Mouse (Mus musculus) kidney, adult 2 months (tissue): ENCODE data around the gene Atp8a1.

Experiments
- CTCF ChIP-seq: fragments of 200-500 bp; conservative IDR thresholded peaks from 2 replicates; pipeline ENCODE4 v1.5.1; 2011; ENCODE audit warnings: low read depth, mild to moderate bottlenecking, control low read depth, low read length, moderate library complexity, mixed read lengths; ENCODE audit not compliant: insufficient read depth, insufficient read length
- POLR2A ChIP-seq: fragments of 200-500 bp; IDR thresholded peaks from one replicate; pipeline ENCODE4 v1.6.1; 2011; ENCODE audit warnings: low read depth, low read length, control low read depth

DNA sequence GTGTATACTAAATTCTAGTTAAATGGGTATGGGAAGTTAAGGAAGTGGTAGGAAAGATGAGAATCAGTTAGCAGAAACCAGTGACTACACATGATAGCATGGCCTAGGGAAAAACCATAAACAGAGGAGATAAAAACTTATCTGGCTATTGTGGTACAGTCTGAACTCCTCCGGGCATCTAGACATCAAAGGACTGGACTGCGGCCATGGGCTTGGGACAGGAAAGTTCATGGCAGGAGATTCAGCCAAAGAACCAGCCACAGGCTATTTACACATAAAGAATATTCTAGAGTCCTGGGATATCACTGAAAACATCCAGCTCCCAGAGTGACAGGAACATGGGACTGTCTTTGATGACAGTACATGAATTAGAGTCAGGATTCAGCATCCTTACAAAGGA lies 73.0 kb downstream of the Atp8a1 start:
- TF ChIP-seq POLR2A (no peak), CTCF (no peak)
